Mouse (Mus musculus): ENCODE results near the gene Sgcg. TPM values are rescaled to one million over a fixed set of nuclear protein-coding genes. Genes with fewer than 3 reads are reported as not detected.

Gene Sgcg
- polyA plus RNA-seq, 1 experiment from 2014 or later: 0.76 TPM

- no peak overlapping the region for H3K4me3 ChIP-seq (ENCODE audit: low read length)
- H3K27me3 ChIP-seq (ENCODE audit: control insufficient read depth, insufficient read depth, low read length): no peaks in the 10 kb centered on the region
- no peak overlapping the region for H3K27ac ChIP-seq (ENCODE audit: low read depth, low read length)
- H3K4me1 ChIP-seq (ENCODE audit: control insufficient read depth, insufficient read depth, low read length): no peaks in the 10 kb centered on the region
- H3K4me2 ChIP-seq (replicated peaks; ENCODE audit: low read depth, low read length): no peak overlapping the region
- WGBS: 85% methylated on average over 5 of the region's 5 CpGs
- no peak for ATAC-seq (ENCODE audit: low FRiP score, low TSS enrichment)
- H3K9me3 ChIP-seq (ENCODE audit: control insufficient read depth, low read length): no peaks in the 10 kb centered on the region
- no peaks in the 10 kb centered on the region for H3K36me3 ChIP-seq (ENCODE audit: control insufficient read depth, insufficient read depth, low read length)
- H3K9ac ChIP-seq (ENCODE audit: low read depth, low read length): no peak overlapping the region
These were observed 86.9 kb downstream of the Sgcg start for GRCm38 (mm10) chr14:61171261-61171970.

Other genes with a start within 250 kb of the Sgcg start
- gene Tnfrsf19, start 212.0 kb downstream of the Sgcg start, polyA plus RNA-seq (2014; fragmentation: Nextera tagmentation; extraction: Ambion mirVana): 19.7 and 23.2 TPM in 2 replicates
- gene Sacs, start 120.0 kb downstream of the Sgcg start, polyA plus RNA-seq (2014; fragmentation: Nextera tagmentation; extraction: Ambion mirVana): 2.8 and 3.6 TPM in 2 replicates
- gene Arl11, start 51.3 kb upstream of the Sgcg start, polyA plus RNA-seq (2014; fragmentation: Nextera tagmentation; extraction: Ambion mirVana): 0.85 and 1.1 TPM in 2 replicates
- gene Ebpl, start 101.9 kb upstream of the Sgcg start, polyA plus RNA-seq (2014; fragmentation: Nextera tagmentation; extraction: Ambion mirVana): 10.3 and 13.0 TPM in 2 replicates
- 34.4 and 64.9 TPM in 2 replicates for gene Kpna3, start 181.4 kb upstream of the Sgcg start, polyA plus RNA-seq (2014; fragmentation: Nextera tagmentation; extraction: Ambion mirVana)